Mouse (Mus musculus): ENCODE measurements at regions not wholly inside any gene's neighbourhood (a gene's known extent, or its start where the extent isn't known, plus 50 kb on each side); places are given as distances from the start of the nearest gene placed in this dataset.

DNA sequence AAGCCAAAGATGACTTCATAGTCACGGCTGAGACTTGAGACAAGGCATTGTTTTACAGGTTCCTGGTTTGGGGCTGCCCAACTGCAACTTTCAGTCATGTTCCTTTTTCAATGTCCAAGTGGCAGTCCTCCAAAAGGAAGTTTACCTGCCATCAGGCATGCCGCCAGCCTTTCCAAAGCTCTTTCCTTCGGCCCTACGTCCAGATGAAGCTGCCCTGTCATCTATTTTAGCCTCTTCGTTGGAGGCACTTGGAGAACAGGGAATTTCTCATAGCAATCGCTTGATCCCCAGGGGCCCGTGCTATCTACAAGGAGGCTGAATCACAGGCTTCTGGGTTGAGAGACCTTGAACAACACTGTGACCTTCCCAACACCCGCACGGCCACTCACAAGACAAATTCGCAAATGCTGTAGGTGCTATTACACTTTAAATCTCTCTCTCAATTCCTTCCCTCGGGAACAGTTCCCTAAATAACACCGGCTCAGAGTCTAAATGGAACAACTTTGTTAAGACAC, 468.4 kb downstream of the Efna5 start:
- DNase-seq, result no peak

DNA sequence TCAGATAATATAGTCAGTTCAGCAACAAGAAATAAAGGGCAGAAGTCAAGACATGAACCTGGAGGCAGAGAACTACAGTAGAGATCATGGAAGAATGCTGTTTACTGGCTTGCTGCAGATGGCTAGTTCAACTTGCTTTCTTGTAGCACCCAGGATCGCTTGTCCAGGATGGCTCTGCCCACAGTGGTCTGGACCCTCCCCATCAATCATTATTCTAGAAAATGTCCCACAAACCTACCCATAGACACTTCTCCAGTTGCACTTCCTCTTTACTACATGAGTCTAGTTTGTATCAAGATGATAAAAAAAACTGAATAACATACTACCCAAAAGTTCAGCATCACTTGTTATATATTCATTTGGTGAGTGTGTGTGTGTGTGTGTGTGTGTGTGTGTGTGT, 477.4 kb downstream of the Efna5 start:
- no peak for DNase-seq

DNA sequence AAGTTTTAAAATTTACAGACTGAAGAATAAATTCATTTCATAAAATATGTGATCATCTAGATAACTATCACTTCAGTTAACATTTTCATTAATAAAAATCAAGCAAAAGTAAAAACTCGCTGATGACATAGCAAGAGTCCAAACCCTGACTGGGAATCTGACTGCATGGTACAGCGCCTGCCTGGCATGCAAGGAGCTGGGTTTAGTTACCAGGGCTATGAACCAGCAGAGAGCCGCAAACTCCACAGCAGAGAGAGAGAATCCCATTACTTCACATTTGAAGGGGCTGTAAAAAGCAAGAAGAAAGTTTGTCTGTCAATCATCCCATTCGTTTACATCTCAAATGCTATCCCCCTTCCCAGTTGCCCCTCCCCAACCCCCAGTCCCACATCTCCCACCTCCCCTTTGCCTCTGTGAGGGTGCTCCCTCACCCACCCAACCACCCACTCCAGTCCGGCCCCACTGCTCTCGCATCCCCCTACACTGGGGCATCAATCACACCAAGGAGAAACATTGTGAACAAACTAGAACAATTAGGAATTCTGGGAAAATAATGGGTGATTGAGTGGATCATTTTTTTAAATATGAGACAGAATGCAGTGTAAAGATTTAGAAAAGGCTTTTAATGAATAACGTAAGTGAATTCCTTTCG, 487.6 kb downstream of the Efna5 start:
- no peak for DNase-seq

DNA sequence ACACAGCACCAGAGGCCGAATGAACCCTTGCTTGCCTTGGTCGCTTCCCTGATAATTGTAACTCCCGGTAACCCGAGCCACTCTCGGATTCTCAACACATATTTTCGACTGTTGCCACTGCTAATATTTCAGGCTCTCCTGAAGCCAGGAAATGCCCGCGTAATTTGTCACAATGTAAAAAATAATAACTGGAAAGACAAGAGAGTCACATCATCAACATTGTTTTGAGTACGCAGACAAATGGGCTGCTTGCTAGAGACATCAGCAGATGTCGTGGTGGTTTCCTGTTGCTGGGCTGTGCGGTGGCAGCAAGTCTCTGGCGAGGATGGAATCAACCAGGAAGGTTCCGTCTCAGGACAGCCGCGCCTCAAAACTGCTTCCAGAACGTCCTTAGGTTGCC, 497.1 kb downstream of the Efna5 start:
- no peak for DNase-seq

DNA sequence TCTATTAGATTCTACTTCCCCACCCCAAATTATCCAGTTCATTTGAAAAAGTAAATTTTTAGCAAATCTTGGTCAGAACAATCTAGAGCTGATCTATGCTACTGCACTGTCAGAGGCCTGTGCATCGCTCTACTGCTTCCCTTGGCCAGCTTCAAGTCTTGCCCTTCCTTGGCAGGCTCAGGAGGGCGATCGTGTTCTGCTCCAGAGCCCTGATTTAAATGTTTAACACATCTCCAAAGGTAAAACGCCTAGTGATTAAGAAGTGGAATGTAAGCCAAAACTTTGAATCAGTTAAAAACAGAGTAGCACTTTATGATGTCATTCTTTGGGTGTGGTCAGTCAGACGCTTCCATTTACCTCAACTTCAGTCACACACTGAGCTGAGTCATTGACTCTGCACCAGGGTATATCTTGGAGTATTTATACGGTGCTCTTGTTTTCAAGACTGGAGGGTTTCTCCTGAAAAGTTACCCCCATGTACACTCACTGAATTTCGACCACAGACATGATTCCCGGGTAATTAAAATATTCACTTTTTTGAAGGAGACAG, 502.2 kb downstream of the Efna5 start:
- DNase-seq, result no peak

DNA sequence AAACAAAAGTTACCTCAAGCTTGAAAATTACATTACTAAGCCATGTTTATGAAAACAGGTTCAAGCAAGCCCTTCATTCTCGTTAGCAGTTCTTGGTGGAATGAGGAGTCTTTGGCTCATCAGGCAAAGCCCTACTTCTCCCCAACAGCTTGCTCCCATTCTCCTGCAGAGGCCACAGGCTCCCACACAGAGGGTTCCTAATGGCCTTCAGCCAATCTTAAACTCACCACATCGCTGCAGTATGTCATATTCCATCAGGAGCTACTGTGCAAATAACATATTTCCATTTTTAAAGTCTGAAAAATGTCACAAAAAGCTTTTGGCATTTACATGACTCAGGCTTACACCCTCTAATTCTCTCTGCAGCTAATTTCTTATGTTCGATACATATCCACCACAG, 512.0 kb downstream of the Efna5 start:
- no peak for DNase-seq

DNA sequence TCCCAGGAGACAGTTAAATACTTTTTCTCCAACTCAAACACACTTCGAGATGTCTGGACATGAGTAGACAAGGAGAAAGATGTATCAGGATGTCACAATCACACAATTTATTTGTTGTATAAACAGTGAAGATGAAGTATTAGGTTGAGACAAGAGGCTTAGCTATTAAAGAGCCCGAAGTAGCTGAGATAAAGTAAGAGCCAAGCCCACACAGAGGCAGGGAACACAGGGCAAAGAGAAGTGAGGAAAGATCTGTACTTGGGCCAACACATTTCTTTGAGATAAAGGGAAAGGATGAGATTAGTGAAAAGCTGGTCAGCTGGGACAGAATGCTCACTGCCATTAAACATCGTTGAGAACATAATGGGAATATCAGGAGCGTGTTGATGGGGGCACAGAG, 513.2 kb downstream of the Efna5 start:
- DNase-seq, result no peak

DNA sequence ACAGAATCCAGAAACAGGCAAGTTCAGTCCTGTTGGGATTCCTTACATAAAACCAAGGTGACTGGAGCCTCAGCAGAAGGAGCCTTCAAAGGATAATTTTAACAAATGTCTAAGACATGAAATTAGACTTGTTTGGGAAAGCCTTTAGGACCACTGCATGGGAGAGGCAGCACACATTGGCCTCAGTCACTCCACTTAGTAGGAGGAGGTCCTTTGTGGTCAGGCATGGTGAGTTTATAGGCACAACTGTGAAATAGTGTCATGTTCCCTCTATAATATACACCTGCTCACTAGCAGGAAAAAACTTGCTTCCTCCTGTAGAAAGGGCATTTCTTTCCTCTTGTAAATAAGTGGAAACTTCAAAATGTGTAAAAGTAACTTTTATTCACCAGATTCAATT, 522.8 kb downstream of the Efna5 start:
- no peak for DNase-seq

DNA sequence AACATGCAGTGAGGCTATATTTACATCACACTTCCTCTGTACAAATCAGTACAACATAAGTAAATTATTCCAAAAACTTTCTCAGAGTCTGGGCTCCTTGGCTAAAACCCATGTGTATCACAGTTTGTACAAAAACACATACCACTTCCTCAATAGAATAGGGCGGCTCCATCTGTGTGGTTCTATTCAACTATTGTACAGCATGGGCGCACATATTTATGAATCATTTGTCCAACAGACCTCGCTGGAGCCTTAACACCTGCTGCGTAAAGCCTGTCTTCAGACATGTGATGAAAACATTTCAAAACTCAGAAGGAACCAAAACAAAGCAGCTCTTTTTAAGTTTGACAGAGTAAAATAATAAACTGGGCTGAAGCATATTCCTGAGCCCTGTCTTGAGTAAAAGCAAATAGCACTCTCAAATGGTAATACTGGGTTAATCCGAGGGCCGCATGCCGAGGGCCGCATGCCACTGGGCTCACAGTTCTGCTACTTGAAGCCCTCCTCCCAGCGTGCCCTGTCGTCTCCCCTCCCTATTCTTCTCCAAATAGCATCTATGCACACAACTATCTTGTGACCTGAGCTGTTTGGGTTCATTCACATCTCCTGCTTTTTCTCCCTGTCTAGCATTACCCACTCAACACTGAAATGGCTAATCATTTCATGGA, 543.1 kb downstream of the Efna5 start:
- DNase-seq, result peak; percentile 37

DNA sequence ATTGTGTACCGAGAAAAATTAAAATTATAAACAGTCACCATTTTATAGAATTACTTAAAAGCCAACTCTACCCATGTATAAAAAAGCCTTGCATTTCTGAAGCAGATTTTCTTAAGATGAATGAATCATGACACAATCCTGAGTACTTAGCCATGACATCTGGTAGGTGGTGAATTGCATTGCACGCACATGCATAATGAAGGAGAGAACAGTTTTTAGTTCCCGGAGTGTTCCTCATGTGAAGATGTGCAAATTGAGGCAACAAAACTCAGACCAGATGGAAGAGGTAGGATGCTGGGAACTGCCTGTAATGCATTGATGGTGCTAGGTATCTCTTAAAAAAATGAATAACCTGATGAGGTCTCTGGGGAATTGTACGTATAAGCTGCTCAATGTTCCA, 550.9 kb downstream of the Efna5 start:
- DNase-seq, result peak; percentile 14

DNA sequence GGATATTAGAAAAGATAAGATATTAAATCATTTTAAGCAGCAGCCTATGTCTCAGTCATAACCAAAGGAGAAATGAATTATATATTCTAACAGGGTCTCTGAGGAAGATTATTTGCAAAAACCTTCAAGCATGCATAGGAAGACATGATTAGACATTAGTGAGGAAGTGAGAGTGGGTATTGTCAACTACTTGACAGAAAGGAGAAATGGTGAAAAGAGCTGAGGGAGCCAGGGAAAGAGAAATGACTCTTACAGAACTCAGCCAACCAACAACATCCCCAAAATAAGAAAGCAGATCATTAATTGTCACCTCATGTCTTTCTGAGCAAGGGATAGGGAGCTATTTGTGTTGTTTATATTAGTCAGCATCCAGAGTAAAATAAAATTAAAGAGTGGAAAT, 554.3 kb downstream of the Efna5 start:
- DNase-seq, result no peak

DNA sequence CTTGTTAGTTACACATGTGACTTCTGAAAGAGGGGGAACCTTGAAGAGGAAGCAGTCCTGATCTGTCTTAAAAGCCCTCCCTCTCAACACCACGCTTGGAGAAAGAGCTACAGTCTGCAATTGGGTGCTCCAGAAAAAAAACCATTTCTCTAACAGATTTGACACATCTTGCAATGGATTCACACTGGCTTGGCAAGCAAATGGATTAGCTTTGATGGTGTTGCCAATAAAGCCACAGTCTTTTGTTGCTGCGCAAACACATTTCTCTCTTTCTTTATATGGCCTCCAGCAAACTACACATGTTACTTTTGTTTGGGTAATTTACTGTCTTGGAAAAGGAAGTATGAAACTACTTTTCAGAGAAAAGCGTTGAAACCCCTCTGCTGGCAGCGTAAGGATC, 562.1 kb downstream of the Efna5 start:
- DNase-seq, result no peak

DNA sequence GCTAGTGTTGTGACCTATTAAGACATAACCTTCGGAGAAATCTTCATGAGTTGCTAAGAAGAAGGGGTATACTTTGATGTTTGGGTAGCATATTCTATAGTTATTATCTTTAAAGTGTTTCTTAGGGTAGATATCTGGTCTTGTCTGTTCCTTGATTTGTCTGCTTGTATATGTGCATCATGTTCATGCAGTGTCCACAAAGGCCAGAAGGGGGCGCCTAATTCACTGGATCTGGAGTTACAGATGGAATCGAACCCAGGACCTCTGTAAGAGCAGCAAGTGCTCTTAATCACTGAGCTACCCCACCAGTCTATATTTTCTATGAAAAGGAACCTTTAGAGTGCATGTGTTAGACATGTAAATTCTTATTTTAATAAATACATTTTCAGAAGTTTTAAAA, 571.1 kb downstream of the Efna5 start:
- no peak for DNase-seq

DNA sequence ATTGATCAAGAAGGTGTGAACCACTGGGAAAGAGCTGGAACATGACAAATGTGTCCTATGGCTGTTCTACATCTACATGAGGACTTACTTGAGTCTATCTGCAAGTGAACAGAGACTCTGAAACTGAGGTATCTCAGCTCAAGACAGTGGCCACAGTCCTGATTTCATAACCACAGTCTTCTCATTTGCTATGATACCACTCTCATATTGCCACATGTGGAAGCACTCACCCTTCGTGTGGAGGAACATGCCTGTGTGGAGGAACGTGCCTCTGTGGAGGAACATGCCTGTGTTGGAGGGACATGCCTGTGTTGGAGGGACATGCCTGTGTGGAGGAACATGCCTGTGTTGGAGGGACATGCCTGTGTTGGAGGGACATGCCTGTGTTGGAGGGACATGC, 574.0 kb downstream of the Efna5 start:
- DNase-seq, result no peak

DNA sequence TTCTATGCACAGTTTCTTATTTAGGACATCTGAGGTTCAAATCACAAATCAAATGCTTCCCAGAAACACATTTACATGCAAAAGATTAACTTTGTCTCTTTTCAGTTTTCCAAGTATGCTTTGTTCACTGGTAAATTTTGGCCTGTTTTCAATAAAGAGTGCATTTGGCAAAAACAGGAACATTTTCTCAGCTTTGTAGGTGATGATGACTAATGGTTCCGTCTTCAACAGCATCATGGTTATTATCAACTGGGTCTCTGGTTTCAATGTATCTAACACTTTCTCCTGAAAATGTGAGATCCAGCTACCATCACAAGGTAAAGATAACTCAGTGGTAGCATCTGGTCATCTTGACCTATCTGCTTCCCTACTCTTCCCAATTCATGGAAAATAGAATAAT, 574.6 kb downstream of the Efna5 start:
- DNase-seq, result no peak

DNA sequence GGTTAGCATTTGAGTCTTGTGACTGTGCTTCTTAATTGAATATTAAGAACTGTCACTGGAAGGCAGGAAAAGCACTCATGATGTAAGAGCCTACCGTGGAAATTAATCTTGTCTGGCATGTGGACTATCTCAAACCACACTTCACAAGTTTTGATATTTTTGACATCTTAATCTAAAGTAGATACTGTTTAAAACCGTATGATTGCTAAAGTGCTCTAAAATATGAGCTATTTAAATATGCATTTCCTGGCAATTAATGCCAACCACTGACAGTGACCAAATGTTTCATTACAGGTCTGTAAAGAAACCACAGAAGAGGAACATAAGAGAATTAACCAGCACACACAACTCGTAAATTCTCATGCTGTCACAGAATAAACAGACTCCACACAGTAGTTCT, 576.0 kb downstream of the Efna5 start:
- no peak for DNase-seq

DNA sequence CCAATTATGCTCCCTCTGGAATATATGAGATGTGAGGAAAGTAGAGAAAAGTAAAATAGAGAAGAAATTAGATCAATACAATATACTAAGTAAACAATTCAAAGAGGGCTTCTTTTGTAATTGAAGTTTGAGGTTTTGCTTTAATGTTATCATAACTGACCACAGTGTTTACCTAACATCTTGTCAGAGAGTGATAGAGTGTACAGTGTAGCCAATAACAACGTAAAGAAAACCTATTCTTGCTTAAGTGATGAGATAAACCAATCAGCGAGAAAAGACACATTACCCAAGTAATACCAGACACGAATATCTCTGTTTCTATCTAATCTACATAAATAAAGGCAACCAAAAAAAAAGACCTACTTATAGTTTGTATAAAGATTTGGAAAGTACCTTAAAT, 577.0 kb downstream of the Efna5 start:
- DNase-seq, result no peak

DNA sequence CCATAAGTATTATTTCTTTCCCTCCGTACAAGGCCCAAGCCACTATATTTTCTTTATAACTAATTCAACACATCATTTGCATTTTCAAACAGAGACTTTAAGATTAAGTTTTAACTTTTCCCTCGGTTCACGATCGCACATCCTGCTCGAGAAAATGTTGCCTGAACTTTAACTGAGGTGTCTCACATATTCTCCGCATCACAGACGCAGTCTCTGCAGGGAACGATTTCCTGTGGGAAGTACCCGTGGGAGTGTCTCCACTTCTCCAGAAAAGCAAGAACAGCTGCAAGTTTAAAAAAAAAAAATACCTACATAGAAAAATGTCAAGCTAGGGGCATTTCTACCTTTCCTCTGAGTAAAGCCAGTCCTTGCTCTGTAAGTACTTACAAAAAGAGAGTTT, 581.2 kb downstream of the Efna5 start:
- no peak for DNase-seq

DNA sequence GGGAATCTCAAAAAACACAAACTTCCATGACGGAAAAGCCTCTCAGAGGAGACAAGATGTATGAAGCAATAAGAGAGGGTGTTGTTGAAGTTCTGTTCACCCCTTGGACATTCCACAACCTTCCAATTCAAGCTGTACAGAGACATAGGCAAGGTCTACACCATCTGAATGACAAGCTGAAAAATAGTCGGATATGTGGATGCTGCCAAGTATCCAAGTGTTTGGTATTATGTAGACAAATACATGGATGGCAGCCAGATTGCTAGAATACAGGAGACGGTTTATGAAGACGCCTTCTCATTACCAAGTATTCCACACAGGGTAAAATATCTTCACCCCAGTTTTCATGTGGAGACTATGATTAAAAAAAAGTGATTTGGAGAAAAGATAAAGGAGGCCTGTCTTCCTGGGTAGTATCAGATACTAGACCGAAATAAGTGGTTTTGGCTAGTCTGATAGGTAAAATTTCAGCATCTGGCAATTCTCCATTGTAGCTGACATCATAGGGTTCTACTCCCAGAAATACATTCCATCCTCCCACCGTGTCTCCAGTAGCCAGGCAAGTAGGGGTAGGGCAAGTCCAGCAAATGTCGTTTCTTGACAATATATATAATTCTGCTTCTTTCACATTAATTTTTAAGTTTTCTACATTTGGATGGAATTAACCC, 583.6 kb downstream of the Efna5 start:
- DNase-seq, result no peak

DNA sequence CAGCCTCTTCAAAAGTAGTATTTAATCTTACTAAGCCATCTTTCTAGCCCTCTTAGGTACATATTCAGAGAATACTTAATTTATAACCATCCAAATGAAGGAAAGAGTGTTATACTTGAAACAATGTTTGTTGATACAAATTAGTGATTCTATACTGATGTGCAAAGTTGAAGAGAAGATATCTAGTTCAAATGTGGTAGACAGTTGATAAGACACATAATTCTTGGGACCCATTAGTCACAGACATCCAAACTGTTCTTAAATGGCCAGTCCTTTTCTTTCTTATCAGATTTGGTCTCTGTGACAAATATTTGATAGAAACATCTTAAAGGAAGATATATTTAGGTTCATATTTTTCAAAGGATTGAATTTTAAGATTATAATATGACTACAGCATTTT, 585.7 kb downstream of the Efna5 start:
- no peak for DNase-seq

DNA sequence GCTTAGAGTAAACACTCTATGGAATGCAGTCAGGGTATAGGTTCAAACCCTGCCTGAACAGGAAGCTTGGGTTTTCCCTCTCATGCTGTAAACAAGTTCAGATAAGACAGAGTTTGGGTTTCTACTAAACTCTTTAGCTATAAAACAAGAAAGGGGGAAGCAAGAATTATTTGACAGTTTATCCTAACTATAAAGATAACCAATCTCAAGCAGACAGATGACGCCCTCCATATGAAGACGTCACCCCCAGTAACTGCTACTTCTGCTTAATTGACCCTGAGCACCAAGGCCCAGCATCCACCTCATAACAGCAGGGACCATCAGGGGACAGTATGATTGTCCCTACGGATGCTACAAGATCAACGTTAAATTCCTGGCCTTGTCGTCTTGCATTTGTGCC, 588.4 kb downstream of the Efna5 start:
- DNase-seq, result no peak

DNA sequence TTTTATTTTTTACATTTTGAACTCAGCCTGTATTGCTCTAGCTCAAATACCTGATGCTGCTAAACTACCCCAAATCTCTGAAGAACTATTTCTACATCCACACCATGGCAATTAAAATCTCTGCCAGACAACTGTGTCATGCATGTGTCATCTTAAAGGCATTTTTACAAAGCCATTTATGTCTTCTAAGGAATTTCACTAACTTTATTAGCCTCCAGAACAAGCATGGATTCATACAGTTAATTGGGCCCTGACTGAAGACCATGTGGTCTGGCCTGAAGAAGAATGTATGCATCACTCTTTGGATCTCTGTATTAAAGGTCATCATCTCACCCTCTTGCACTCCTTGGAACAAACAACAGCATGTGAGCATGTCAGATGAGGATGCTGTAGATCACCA, 593.5 kb downstream of the Efna5 start:
- no peak for DNase-seq

DNA sequence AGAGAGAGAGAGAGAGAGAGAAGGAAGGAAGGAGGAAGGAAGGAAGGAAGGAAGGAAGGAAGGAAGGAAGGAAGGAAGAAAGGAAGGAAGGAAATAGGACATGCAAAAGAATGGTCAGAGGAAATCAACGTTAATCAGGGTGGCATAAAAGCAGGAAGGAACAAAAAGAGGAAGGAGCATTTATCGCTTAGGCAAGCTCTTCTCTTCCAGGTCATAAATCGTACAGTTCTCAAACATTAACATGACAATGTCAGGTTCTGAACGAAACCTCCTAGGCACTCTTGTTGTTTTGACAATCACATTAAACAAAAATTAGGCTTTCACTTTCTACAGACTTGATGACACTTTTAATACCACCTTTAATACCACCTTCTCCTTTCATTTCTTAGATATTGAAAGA, 594.0 kb downstream of the Efna5 start:
- DNase-seq, result no peak

All from layer of hippocampus, adult 9-11 months (tissue).